Mouse (Mus musculus): ENCODE data around the gene Gm5460.

Gm5460 gene

GRCm38 (mm10) chr14:34016381-34016780 is at the start of gene Gm5460:
Gene Gm5460, plus strand, starts transcription at chr14:34016758.
- no peak for DNase-seq (ENCODE audit: low spot score in 2 of 2)

GRCm38 (mm10) chr14:33972679-33973078 is 43.9 kb upstream of the Gm5460 start:
- DNase-seq (ENCODE audit: low spot score in 2 of 2) = no peak

- no peak for DNase-seq (ENCODE audit: low spot score in 2 of 2)
These were observed 41.8 kb upstream of the Gm5460 start for GRCm38 (mm10) chr14:33974752-33975151.

- DNase-seq (ENCODE audit: low spot score in 2 of 2) = no peak
These were observed 38.8 kb upstream of the Gm5460 start for GRCm38 (mm10) chr14:33977748-33978147.

GRCm38 (mm10) chr14:33978604-33979059 is 37.9 kb upstream of the Gm5460 start, which contains the start of gene Zfp488:
Gene Zfp488, minus strand, starts transcription at chr14:33978764.
- no peak for DNase-seq (ENCODE audit: low spot score in 2 of 2)

GRCm38 (mm10) chr14:33989201-33989600 is 27.4 kb upstream of the Gm5460 start:
- no peak for DNase-seq (ENCODE audit: low spot score in 2 of 2)

- DNase-seq (ENCODE audit: low spot score in 2 of 2) = no peak
These were observed 24.6 kb upstream of the Gm5460 start for GRCm38 (mm10) chr14:33991971-33992370.

GRCm38 (mm10) chr14:33993051-33993450 is 23.5 kb upstream of the Gm5460 start:
- no peak for DNase-seq (ENCODE audit: low spot score in 2 of 2)

GRCm38 (mm10) chr14:33993521-33994289 is 22.9 kb upstream of the Gm5460 start:
- DNase-seq (ENCODE audit: low spot score in 2 of 2) = no peak

- no peak for DNase-seq (ENCODE audit: low spot score in 2 of 2)
These were observed 19.1 kb upstream of the Gm5460 start for GRCm38 (mm10) chr14:33997427-33997826.

GRCm38 (mm10) chr14:34000076-34000475 is 16.5 kb upstream of the Gm5460 start:
- DNase-seq (ENCODE audit: low spot score in 2 of 2) = no peak

- DNase-seq (ENCODE audit: low spot score in 2 of 2) = no peak
These were observed 15.1 kb upstream of the Gm5460 start for GRCm38 (mm10) chr14:34001445-34001844.

- DNase-seq (ENCODE audit: low spot score in 2 of 2) = no peak
These were observed 14.2 kb upstream of the Gm5460 start for GRCm38 (mm10) chr14:34002358-34002757.

- DNase-seq (ENCODE audit: low spot score in 2 of 2) = no peak
These were observed 1.5 kb upstream of the Gm5460 start, which contains the start of gene Gm30083 for GRCm38 (mm10) chr14:34015063-34015462. Gene Gm30083, minus strand, starts transcription at chr14:34015182.

GRCm38 (mm10) chr14:34016938-34017337 is 380 bp downstream of the Gm5460 start:
- DNase-seq (ENCODE audit: low spot score in 2 of 2) = no peak

- DNase-seq (ENCODE audit: low spot score in 2 of 2) = no peak
These were observed 10.2 kb downstream of the Gm5460 start for GRCm38 (mm10) chr14:34026710-34027109.

- no peak for DNase-seq (ENCODE audit: low spot score in 2 of 2)
These were observed 17.5 kb downstream of the Gm5460 start for GRCm38 (mm10) chr14:34033841-34034610.

GRCm38 (mm10) chr14:34041241-34041640 is 24.7 kb downstream of the Gm5460 start:
- no peak for DNase-seq (ENCODE audit: low spot score in 2 of 2)

- no peak for DNase-seq (ENCODE audit: low spot score in 2 of 2)
These were observed 26.8 kb downstream of the Gm5460 start for GRCm38 (mm10) chr14:34043341-34043740.

GRCm38 (mm10) chr14:34050101-34050779 is 33.7 kb downstream of the Gm5460 start:
- no peak for DNase-seq (ENCODE audit: low spot score in 2 of 2)

GRCm38 (mm10) chr14:34052516-34052915 is 36.0 kb downstream of the Gm5460 start, which contains the start of gene Antxrl:
Gene Antxrl, plus strand, starts transcription at chr14:34052707.
- no peak for DNase-seq (ENCODE audit: low spot score in 2 of 2)

GRCm38 (mm10) chr14:34071665-34072064 is 55.1 kb downstream of the Gm5460 start:
- DNase-seq (ENCODE audit: low spot score in 2 of 2) = no peak

Measured in natural killer cell, adult 2 months (primary cell).